Mouse (Mus musculus) cerebellum, adult 11 months (tissue): ENCODE data around the gene Baiap2.

Source experiments
- DNase-seq: peaks from one replicate; pipeline ENCODE4 v3.0.0; 2022

Gene Baiap2

DNA sequence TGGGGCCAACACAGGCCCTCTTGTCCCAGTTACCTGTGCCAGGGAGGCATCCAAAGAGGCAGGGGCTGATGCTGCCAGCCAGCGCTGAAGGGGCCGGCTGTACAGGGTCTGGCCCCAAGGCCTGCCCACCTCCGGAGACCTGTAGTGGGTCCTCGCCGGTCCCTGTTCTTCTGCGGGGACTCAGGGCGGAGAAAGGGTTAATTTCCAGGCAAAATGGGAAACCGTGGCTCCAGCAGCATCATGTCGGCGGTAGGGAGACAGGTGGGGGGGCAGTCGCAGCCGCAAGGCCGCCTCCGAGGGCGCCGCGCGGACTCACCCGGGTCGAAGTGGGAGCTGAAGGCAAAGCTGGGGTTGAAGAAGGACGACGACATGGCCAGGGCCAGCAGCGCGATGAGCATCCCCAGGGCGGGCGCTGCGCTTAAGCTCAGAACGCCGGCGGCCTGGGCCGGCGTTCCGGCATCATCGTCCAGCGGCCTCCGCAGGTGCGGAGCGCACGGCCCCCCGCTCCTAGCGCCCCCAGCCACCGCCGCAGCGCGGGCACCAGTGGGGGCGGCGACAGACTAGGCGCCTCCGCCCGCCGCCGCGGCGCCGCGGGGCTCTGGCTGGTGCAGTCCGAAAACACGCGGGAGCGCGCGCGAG lies 104.1 kb downstream of the Baiap2 start, which contains the start of gene Aatk:
TSS of gene Aatk (minus strand) at position 615 of the 639 bp plus-strand sequence.
- DNase-seq, result peak; percentile 62

DNA sequence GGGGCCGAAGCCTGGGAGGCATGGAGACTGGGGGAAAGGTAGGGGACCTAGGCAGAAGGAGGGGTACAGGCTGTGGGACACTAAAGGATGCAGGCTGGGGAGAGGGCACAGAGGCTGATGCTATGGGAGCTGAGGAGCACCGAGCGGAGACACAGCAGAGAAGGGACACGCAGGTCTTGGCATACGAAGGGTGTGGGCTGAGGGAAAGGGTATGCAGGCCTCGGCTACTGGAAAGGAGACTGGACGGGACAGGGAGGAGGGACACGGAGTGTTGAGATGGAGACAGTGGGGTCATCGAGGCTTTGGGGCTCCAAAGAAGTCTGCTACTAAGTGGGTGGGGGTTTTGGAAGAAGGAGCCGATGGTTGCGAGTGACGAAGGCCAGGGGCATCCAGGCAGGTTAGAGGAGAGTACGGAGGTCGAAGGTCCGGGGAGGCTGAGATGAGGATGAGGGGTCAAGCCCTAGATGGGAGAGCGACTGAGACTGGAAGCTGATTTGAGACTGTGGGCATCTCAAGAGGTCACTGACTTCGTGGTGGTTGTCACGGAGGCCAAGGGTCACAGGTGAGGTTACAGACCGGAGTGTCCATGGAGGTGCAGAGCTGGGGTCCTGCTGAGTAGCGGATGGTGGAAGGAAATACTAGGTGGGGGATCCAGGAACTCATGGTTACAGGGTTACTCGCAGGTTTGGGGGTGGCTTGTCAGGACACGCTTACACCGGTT lies 105.1 kb downstream of the Baiap2 start:
- no peak for DNase-seq

- DNase-seq, result peak; percentile 68
Measured at GRCm38 (mm10) chr11:120048252-120048556, 105.6 kb downstream of the Baiap2 start.

DNA sequence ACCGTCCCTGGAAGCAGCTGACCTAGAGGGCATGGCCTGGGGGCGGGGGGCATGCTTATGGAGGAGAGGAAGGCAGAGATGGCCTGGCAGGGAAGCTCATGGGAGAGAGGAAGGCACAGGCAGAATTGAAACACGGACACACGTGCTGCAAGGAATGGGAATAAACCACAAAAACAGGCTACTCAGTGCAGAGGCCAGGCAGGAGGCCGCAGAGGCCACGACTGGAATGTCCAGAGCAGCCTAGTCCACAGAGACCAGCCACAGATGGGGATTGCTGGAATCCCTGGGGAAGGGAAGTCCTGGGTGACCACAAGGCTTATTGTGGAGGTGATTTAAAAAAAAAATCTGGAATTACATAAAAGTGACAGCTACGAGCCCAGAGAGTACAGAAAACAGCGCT lies 106.5 kb downstream of the Baiap2 start:
- no peak for DNase-seq

DNA sequence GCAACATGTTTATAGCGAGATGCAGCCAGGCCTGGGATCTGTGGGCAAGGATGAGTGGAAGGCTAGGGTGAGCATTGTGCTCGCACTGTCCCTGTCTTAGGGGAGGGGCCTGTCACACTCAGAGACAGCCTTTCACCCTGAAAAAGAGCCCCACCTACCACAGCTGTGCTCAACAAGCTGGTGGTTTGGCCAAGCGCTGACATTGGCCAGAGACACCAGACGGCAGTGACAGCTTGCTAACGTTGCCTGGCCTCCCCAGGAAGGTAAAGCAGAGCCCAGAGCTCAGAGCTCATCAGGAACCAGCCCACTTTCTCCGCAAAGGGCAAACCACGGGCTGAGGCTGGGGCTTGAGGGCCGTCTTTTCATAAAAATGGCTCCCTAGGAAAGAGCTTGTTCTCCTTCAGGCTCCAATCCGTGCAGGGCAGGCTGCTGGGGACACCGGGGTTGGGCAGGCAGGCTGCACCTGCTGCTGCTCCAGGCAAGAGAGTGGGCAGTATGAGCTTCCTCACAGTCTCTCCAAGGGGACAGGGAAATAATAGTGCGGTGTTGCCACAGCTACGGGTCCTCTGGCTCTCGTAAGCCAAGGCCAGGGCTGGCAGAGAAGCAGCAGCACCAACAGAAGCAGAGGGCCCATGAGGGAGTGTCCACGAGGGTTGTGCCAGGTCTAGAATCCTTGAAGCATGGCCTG lies 108.7 kb downstream of the Baiap2 start:
- no peak for DNase-seq

- DNase-seq, result no peak
Measured at GRCm38 (mm10) chr11:120052274-120052673, 109.7 kb downstream of the Baiap2 start.

- DNase-seq, result no peak
Measured at GRCm38 (mm10) chr11:120053846-120054245, 111.3 kb downstream of the Baiap2 start.

- no peak for DNase-seq
Measured at GRCm38 (mm10) chr11:120055953-120056732, 113.6 kb downstream of the Baiap2 start.
